In genomic region chr12:24918575-24919262, GRCm38 (mm10) we compare ENCODE assay signal across 22 mouse cellular contexts. TPM values are rescaled to one million over a fixed set of nuclear protein-coding genes. Genes with fewer than 3 reads are reported as not detected.
A peak's percentile ranks its signal among the peaks of the same experiment; 100 is the strongest.
DNase-seq lines count a peak whose midpoint lies in the region; ATAC-seq and TF ChIP-seq lines count a peak whose summit lies in the region.
"Had no signal": no experiment of that assay in that cellular context is flagged by ENCODE, and none has a peak within 500 bp of the region (broad histone marks: within the 10 kb centered on the region; RNA-seq: fewer than 3 reads in every experiment).

No protein-coding gene starts in this region.

- no peak for TF ChIP-seq EP300 in CH12.LX (IDR thresholded peaks at IDR 0.05; ENCODE audit: low read length)

- 70% methylated on average over 12 of the region's 12 CpGs for WGBS in forebrain, postnatal 0 days
- WGBS in forebrain, embryonic 10.5 days = 92% methylated on average over 12 of the region's 12 CpGs
- 49% methylated on average over 12 of the region's 12 CpGs for WGBS in kidney, embryonic 16.5 days
- 50% methylated on average over 12 of the region's 12 CpGs for WGBS in midbrain, embryonic 13.5 days
- WGBS in intestine, postnatal 0 days = 83% methylated on average over 12 of the region's 12 CpGs

- DNase-seq in forebrain, postnatal 0 days = no peak
- DNase-seq in forebrain, embryonic 10.5 days (ENCODE audit: extremely low spot score, low spot score) = no peak
- DNase-seq in kidney, postnatal 14 days = no peak
- peak; percentile 52 for DNase-seq in CH12.LX (ENCODE audit: extremely low read depth)
- DNase-seq in right cerebral cortex, postnatal 25 days = no peak
- DNase-seq: adrenal gland, postnatal 36 days; cerebellum, adult 2 months; kidney, postnatal 4 days; layer of hippocampus, adult 9-11 months; liver, postnatal 0 days; lung, postnatal 10 days; right cerebral cortex, postnatal 4 days; thymus, adult 2 months had no signal

- TF ChIP-seq CTCF in forebrain, postnatal 0 days (IDR thresholded peaks at IDR 0.05; ENCODE audit: low read depth) = no peak
- no peak for TF ChIP-seq CTCF in CH12.LX (conservative IDR thresholded peaks at IDR 0.05 in 1 of 2, IDR thresholded peaks at IDR 0.05 in 1 of 2; ENCODE audit: low read depth in 2 of 2, low read length in 2 of 2)
- TF ChIP-seq CTCF in intestine, postnatal 0 days (IDR thresholded peaks at IDR 0.05; ENCODE audit: low read depth) = no peak

- peak; percentile 25; the same call in 1 of the 2 replicates for ATAC-seq in forebrain, postnatal 0 days
- ATAC-seq in kidney, embryonic 16.5 days (ENCODE audit: low FRiP score, low TSS enrichment) = peak; percentile 59
- 0 out of 2 replicates have a peak, but pooled peaks have one; percentile 34 for ATAC-seq in midbrain, embryonic 13.5 days
- no peak for ATAC-seq in intestine, postnatal 0 days
- ATAC-seq: forebrain, embryonic 13.5 days; intestine, embryonic 15.5 days; liver, postnatal 0 days had no signal

- dilution Hi-C loops in CH12.LX (cut with MboI; ENCODE audit: extremely low pct_ligation_motif_present, extremely low pct_unique_long_range_greater_than_20kb, low sequenced_read_pairs) = no loop called here

- TF ChIP-seq RAD21 in CH12.LX (IDR thresholded peaks at IDR 0.05; ENCODE audit: low read depth, low read length) = no peak

- H3K4me2 ChIP-seq in forebrain, postnatal 0 days (ENCODE audit: low read depth) = no peak overlapping the region
- H3K4me2 ChIP-seq in kidney, embryonic 16.5 days (replicated peaks; ENCODE audit: low read depth, low read length) = no peak overlapping the region
- peak overlapping the region; percentile 54; the same call in 1 of the 2 replicates for H3K4me2 ChIP-seq in CH12.LX (ENCODE audit: insufficient read depth, low read depth, poor library complexity, severe bottlenecking)
- H3K4me2 ChIP-seq in midbrain, embryonic 13.5 days (replicated peaks) = no peak overlapping the region
- no peak overlapping the region for H3K4me2 ChIP-seq in intestine, postnatal 0 days (replicated peaks; ENCODE audit: low read depth)
- H3K4me2 ChIP-seq: forebrain, embryonic 13.5 days; heart, embryonic 12.5 days; intestine, embryonic 15.5 days had no signal

- TF ChIP-seq POLR2A in CH12.LX (IDR thresholded peaks at IDR 0.05; ENCODE audit: low read depth, low read length) = no peak

- 0 out of 2 replicates have a peak, but pooled peaks cover 5% of the 10 kb centered on the region for H3K36me3 ChIP-seq in forebrain, postnatal 0 days (ENCODE audit: insufficient read depth)
- H3K36me3 ChIP-seq in forebrain, embryonic 10.5 days (replicated peaks) = peaks cover 41% of the 10 kb centered on the region
- H3K36me3 ChIP-seq in kidney, embryonic 16.5 days (ENCODE audit: insufficient read depth, low read length) = peaks cover 8% of the 10 kb centered on the region; the same call in 1 of the 2 replicates
- H3K36me3 ChIP-seq in CH12.LX (replicated peaks in 1 of 2; ENCODE audit: control insufficient read depth in 1 of 2, insufficient read depth in 1 of 2, low read length in 1 of 2) = no peaks in the 10 kb centered on the region
- peaks cover 31% of the 10 kb centered on the region for H3K36me3 ChIP-seq in midbrain, embryonic 13.5 days
- no peaks in the 10 kb centered on the region for H3K36me3 ChIP-seq in intestine, postnatal 0 days (ENCODE audit: control insufficient read depth, insufficient read depth)
- H3K36me3 ChIP-seq: intestine, embryonic 15.5 days had no signal

- H3K9ac ChIP-seq in forebrain, postnatal 0 days = no peak overlapping the region
- H3K9ac ChIP-seq in kidney, embryonic 16.5 days (replicated peaks; ENCODE audit: low read length) = no peak overlapping the region
- no peak overlapping the region for H3K9ac ChIP-seq in CH12.LX (ENCODE audit: insufficient read depth, low read depth)
- H3K9ac ChIP-seq in midbrain, embryonic 13.5 days (replicated peaks) = no peak overlapping the region
- no peak overlapping the region for H3K9ac ChIP-seq in intestine, postnatal 0 days (ENCODE audit: low read depth, low read length)
- H3K9ac ChIP-seq: forebrain, embryonic 13.5 days; heart, embryonic 12.5 days; intestine, embryonic 15.5 days; liver, postnatal 0 days had no signal

- in situ Hi-C loops in CH12.LX (cut with MboI; ENCODE audit: low pct_ligation_motif_present, low pct_unique_long_range_greater_than_20kb, low sequenced_read_pairs) = no loop called here

- H3K27me3 ChIP-seq in forebrain, postnatal 0 days (ENCODE audit: insufficient read depth, low read length) = no peaks in the 10 kb centered on the region
- H3K27me3 ChIP-seq in forebrain, embryonic 10.5 days (ENCODE audit: poor library complexity, severe bottlenecking) = no peaks in the 10 kb centered on the region
- no peaks in the 10 kb centered on the region for H3K27me3 ChIP-seq in kidney, embryonic 16.5 days (ENCODE audit: insufficient read depth, low read length)
- no peaks in the 10 kb centered on the region for H3K27me3 ChIP-seq in CH12.LX (replicated peaks)
- H3K27me3 ChIP-seq in midbrain, embryonic 13.5 days = no peaks in the 10 kb centered on the region
- no peaks in the 10 kb centered on the region for H3K27me3 ChIP-seq in intestine, postnatal 0 days (replicated peaks; ENCODE audit: control insufficient read depth, insufficient read depth, low read length)
- H3K27me3 ChIP-seq: forebrain, embryonic 13.5 days; heart, embryonic 12.5 days; intestine, embryonic 15.5 days had no signal

- H3K4me1 ChIP-seq in forebrain, postnatal 0 days (ENCODE audit: insufficient read depth) = no peaks in the 10 kb centered on the region
- H3K4me1 ChIP-seq in forebrain, embryonic 10.5 days = no peaks in the 10 kb centered on the region
- peaks cover 6% of the 10 kb centered on the region for H3K4me1 ChIP-seq in kidney, embryonic 16.5 days (ENCODE audit: insufficient read depth, low read length)
- peaks cover 6 to 18% of the 10 kb centered on the region in 2 experiments; a peak in 3 of 4 replicates for H3K4me1 ChIP-seq in CH12.LX (ENCODE audit: control insufficient read depth in 1 of 2, insufficient read depth in 2 of 2)
- H3K4me1 ChIP-seq in midbrain, embryonic 13.5 days (replicated peaks) = peaks cover 19% of the 10 kb centered on the region
- no peaks in the 10 kb centered on the region for H3K4me1 ChIP-seq in intestine, postnatal 0 days (replicated peaks; ENCODE audit: control insufficient read depth, insufficient read depth, low read length)
- H3K4me1 ChIP-seq: embryonic facial prominence, embryonic 10.5 days; forebrain, embryonic 13.5 days; intestine, embryonic 15.5 days; limb, embryonic 10.5 days had no signal

- H3K9me3 ChIP-seq in forebrain, postnatal 0 days (ENCODE audit: low read length) = no peaks in the 10 kb centered on the region
- no peaks in the 10 kb centered on the region for H3K9me3 ChIP-seq in forebrain, embryonic 10.5 days
- H3K9me3 ChIP-seq in kidney, embryonic 16.5 days (ENCODE audit: low read length) = no peaks in the 10 kb centered on the region
- no peaks in the 10 kb centered on the region for H3K9me3 ChIP-seq in CH12.LX (replicated peaks; ENCODE audit: low read length)
- no peaks in the 10 kb centered on the region for H3K9me3 ChIP-seq in midbrain, embryonic 13.5 days
- H3K9me3 ChIP-seq in intestine, postnatal 0 days (ENCODE audit: control insufficient read depth) = no peaks in the 10 kb centered on the region
- H3K9me3 ChIP-seq: embryonic facial prominence, embryonic 10.5 days; forebrain, embryonic 13.5 days; intestine, embryonic 15.5 days; limb, embryonic 10.5 days had no signal

- no peaks in the 10 kb centered on the region for H3K79me2 ChIP-seq in CH12.LX (replicated peaks; ENCODE audit: control insufficient read depth, extremely low read depth, insufficient read depth, poor library complexity, severe bottlenecking)

- H3K27ac ChIP-seq in forebrain, postnatal 0 days (ENCODE audit: low read depth, low read length) = no peak overlapping the region
- no peak overlapping the region for H3K27ac ChIP-seq in forebrain, embryonic 10.5 days
- no peak overlapping the region for H3K27ac ChIP-seq in kidney, embryonic 16.5 days (ENCODE audit: low read length)
- H3K27ac ChIP-seq in CH12.LX (ENCODE audit: insufficient read depth, low read depth) = no peak overlapping the region
- H3K27ac ChIP-seq in midbrain, embryonic 13.5 days = peak overlapping the region; percentile 53; the same call in 1 of the 2 replicates
- no peak overlapping the region for H3K27ac ChIP-seq in intestine, postnatal 0 days (ENCODE audit: low read depth, low read length)
- H3K27ac ChIP-seq: embryonic facial prominence, embryonic 10.5 days; forebrain, embryonic 13.5 days; intestine, embryonic 15.5 days; left cerebral cortex, adult 2 months; limb, embryonic 10.5 days had no signal

- H3K4me3 ChIP-seq in forebrain, postnatal 0 days (ENCODE audit: low read depth, low read length) = no peak overlapping the region
- H3K4me3 ChIP-seq in forebrain, embryonic 10.5 days = no peak overlapping the region
- H3K4me3 ChIP-seq in kidney, embryonic 16.5 days (ENCODE audit: low read length) = no peak overlapping the region
- H3K4me3 ChIP-seq in CH12.LX (replicated peaks in 1 of 3; ENCODE audit: low read depth in 2 of 3, low read length in 2 of 3, poor library complexity in 1 of 3) = no peak overlapping the region
- H3K4me3 ChIP-seq in midbrain, embryonic 13.5 days (replicated peaks) = no peak overlapping the region
- H3K4me3 ChIP-seq in intestine, postnatal 0 days (ENCODE audit: low read depth, low read length) = no peak overlapping the region
- H3K4me3 ChIP-seq: embryonic facial prominence, embryonic 10.5 days; forebrain, embryonic 13.5 days; heart, embryonic 12.5 days; intestine, embryonic 15.5 days; left cerebral cortex, adult 2 months; limb, embryonic 10.5 days had no signal

TF ChIP-seq in CH12.LX, 34 proteins besides CTCF, POLR2A, EP300 and RAD21 (continues in another document):
- no peak for TF ChIP-seq MXI1 (IDR thresholded peaks at IDR 0.05; ENCODE audit: low read depth, low read length)
- no peak for TF ChIP-seq CHD2 (IDR thresholded peaks at IDR 0.05; ENCODE audit: low read length)
- TF ChIP-seq MAFK (IDR thresholded peaks at IDR 0.05; ENCODE audit: insufficient replicate concordance, low read length) = no peak
- no peak for TF ChIP-seq KAT2A (IDR thresholded peaks at IDR 0.05; ENCODE audit: insufficient replicate concordance, low read length)
- no peak for TF ChIP-seq NELFE (IDR thresholded peaks at IDR 0.05; ENCODE audit: low read depth, low read length)
- no peak for TF ChIP-seq GABPA (IDR thresholded peaks at IDR 0.05; ENCODE audit: insufficient replicate concordance, low read depth, low read length)
- no peak for TF ChIP-seq SIN3A (IDR thresholded peaks at IDR 0.05; ENCODE audit: low read length)

RNA-seq across cellular contexts. Expression of gene Kidins220, which starts 56.0 kb away (rescaled TPM):
- total RNA-seq in forebrain, postnatal 0 days (2014; rRNA removed) = 307 and 394 TPM in 2 replicates
- 82.2 and 103 TPM in 2 replicates for polyA plus RNA-seq in forebrain, postnatal 0 days (2015; fragmentation: Nextera tagmentation; extraction: Ambion mirVana)
- 17.2 and 20.0 TPM in 2 replicates for polyA plus RNA-seq in forebrain, embryonic 10.5 days (2016; fragmentation: Nextera tagmentation; extraction: Ambion mirVana)
- polyA plus RNA-seq in kidney, embryonic 16.5 days (2015; fragmentation: Nextera tagmentation; extraction: Ambion mirVana) = 36.7 and 39.6 TPM in 2 replicates
- total RNA-seq in CH12.LX (2012; rRNA removed) (39.4 and 39.5 TPM in 2 replicates), CH12.LX (2014; rRNA removed) (32.4 and 40.3 TPM in 2 replicates)
- 47.8 and 67.6 TPM in 2 replicates for polyA plus RNA-seq in CH12.LX (2012; ENCODE audit: insufficient read length, low read depth)
- polyA plus RNA-seq in midbrain, embryonic 13.5 days (2015; fragmentation: Nextera tagmentation; extraction: Ambion mirVana) = 130 and 134 TPM in 2 replicates
- polyA plus RNA-seq in intestine, postnatal 0 days (2015; fragmentation: Nextera tagmentation; extraction: Ambion mirVana) = 17.2 and 18.6 TPM in 2 replicates
